Mouse (Mus musculus) ES-Bruce4 (cell line): ENCODE results near the gene Wars.

Experiments
- CTCF ChIP-seq: IDR thresholded peaks from one replicate; pipeline ENCODE4 v1.8.1; 2011; ENCODE audit warnings: low read depth, low read length
- EP300 ChIP-seq: IDR thresholded peaks from 2 replicates; pipeline ENCODE4 v1.6.1; 2011; ENCODE audit warnings: low read depth, low read length; ENCODE audit not compliant: insufficient read depth
- POLR2A ChIP-seq: IDR thresholded peaks from one replicate; pipeline ENCODE4 v1.8.1; 2011; ENCODE audit warnings: low read length; ENCODE audit not compliant: insufficient read depth

DNA sequence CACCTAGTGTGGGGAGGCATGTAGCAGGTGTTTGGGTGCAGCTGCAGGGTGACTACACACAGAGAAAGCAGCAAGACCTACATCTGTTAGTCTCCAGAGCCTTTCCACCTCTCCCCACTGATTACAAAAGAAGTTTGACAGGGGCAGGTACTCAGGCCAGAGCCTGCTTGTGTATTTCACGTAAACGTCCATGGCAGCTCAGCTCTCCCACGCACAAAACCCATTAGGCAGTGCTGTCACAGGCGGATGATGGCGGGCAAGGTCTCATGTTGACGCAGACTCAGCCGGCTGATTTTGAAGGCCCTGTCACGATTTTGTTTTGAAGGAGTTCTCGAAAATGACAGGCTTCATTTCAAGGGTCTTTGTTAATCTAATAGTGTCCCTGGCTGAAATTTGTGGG is 45.3 kb upstream of the Wars start:
- TF ChIP-seq CTCF: no peak
- TF ChIP-seq POLR2A: no peak
- no peak for TF ChIP-seq EP300
